Comparison of ENCODE assay signal across 14 mouse cellular contexts in the genomic region with DNA sequence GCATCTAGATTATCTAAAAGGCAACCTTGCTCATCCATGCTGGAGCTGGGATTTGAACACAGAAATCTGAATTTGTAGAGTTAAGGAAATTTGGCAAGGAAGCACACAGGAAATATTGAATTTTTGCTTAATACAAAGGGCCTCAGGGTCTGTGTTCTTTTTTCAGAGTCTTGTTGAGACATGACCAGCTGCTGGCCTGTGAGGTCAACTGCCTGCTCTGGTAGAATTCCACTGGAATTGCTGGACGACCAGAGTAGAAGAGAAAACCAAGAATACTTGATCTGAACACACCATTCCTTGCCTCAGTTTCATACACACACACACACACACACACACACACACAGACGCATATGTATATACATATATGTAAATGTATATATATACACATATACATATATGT.
"Had no signal": no experiment of that assay in that cellular context is flagged by ENCODE, and none has a peak within 500 bp of the region (broad histone marks: within the 10 kb centered on the region; RNA-seq: fewer than 3 reads in every experiment).

No protein-coding gene starts in this region.

- H3K4me1 ChIP-seq: liver, embryonic 15.5 days; midbrain, embryonic 12.5 days had no signal

- H3K36me3 ChIP-seq: limb, embryonic 13.5 days; liver, embryonic 15.5 days; midbrain, embryonic 12.5 days; neural tube, embryonic 13.5 days had no signal

- H3K4me2 ChIP-seq: limb, embryonic 13.5 days; liver, embryonic 11.5 days; liver, embryonic 15.5 days; midbrain, embryonic 12.5 days; neural tube, embryonic 13.5 days had no signal

- H3K4me3 ChIP-seq: limb, embryonic 13.5 days; liver, embryonic 15.5 days; midbrain, embryonic 12.5 days; neural tube, embryonic 13.5 days had no signal

- H3K27me3 ChIP-seq: limb, embryonic 13.5 days; liver, embryonic 15.5 days; midbrain, embryonic 12.5 days; neural tube, embryonic 13.5 days had no signal

- H3K9ac ChIP-seq: limb, embryonic 13.5 days; liver, embryonic 15.5 days; midbrain, embryonic 12.5 days; neural tube, embryonic 13.5 days had no signal

- H3K9me3 ChIP-seq: limb, embryonic 13.5 days; liver, embryonic 15.5 days; midbrain, embryonic 12.5 days; neural tube, embryonic 13.5 days had no signal

- DNase-seq: layer of hippocampus, adult 9-11 months; left cerebral cortex, postnatal 4 days; retina, postnatal 1 day; right cerebral cortex, postnatal 4 days; spleen, adult 18-20 months; thymus, adult 18-20 months; thymus, postnatal 14 days had no signal

- H3K27ac ChIP-seq: hindbrain, postnatal 0 days; limb, embryonic 13.5 days; liver, embryonic 15.5 days; midbrain, embryonic 12.5 days; neural tube, embryonic 13.5 days had no signal

- ATAC-seq: hindbrain, postnatal 0 days; midbrain, embryonic 16.5 days had no signal
